Mouse (Mus musculus) megakaryocyte, embryonic 14.5 days (primary cell): ENCODE results near the gene Pcnt.

ENCODE experiments used
- FLI1 ChIP-seq: IDR thresholded peaks from 2 replicates; pipeline ENCODE4 v1.6.1; 2012; ENCODE audit warnings: low read length, inconsistent platforms, mixed read lengths
- GATA1 ChIP-seq: IDR thresholded peaks from 3 replicates; pipeline ENCODE4 v1.6.1; 2012; ENCODE audit warnings: mixed read lengths, low read length, inconsistent platforms, borderline replicate concordance

DNA sequence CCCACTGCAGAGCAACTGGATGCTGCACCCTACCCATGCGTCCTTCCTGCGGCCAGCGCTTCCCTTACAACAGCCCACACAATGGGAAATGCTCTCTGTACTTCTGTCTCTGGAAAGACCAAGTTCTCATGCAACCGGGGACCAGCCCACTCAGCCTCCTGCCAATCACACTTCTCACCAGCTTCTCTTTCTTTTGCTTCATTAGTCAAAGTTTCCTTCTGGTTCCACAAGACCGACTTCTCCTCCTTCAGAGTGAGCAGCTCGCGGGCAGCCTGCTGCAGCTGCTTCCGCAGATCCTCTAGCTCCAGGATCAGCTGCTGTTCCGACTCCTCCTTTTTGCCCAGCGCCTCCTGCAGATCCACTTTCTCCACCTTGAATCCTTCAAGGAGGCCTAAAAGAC, 34.1 kb downstream of the Pcnt start:
- TF ChIP-seq GATA1 (no peak), FLI1 (no peak)
